Mouse (Mus musculus): Measurements from ENCODE around the gene Ell2. TPM values are rescaled to one million over a fixed set of nuclear protein-coding genes. Genes with fewer than 3 reads are reported as not detected.
A peak's percentile ranks its signal among the peaks of the same experiment; 100 is the strongest.

The Ell2 gene
- polyA plus RNA-seq (2015; fragmentation: Nextera tagmentation; extraction: Ambion mirVana): 4.3 and 4.9 TPM in 2 replicates

DNA sequence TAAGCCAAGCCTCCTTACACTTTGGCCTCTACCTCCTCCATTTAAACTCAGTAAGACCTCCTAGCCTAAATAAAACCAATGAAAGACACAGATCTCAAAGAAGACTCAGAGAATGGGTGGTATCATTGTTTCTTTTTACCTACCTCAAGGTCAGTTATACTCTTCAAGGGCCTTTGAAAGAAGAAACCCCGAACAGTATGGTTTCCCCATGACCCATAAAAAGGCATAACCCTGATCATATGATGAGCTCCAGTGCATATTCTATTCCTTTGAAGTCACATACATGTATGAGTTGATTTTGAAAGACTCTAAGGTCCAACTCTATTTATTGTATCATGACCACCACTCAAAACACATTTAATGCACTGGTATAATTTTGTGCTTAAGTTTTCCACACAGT lies at the start of gene Ell2:
Ell2 (plus strand) TSS at position 301 of the 400 bp plus-strand sequence.
- ATAC-seq: no peak
- 100% methylated on average over 1 of the region's 1 CpGs for WGBS
- peak within 1 kb of the TSS; percentile 53 for H3K27ac ChIP-seq (ENCODE audit: low read length)
- no peaks in the 10 kb centered on the region for H3K27me3 ChIP-seq (replicated peaks; ENCODE audit: control insufficient read depth, insufficient read depth, low read length)
- peak within 1 kb of the TSS; percentile 77 for H3K4me2 ChIP-seq (ENCODE audit: low read depth, low read length)
- no peaks in the 10 kb centered on the region for H3K9me3 ChIP-seq (ENCODE audit: control insufficient read depth, low read length)
- peak within 1 kb of the TSS; percentile 83 for H3K9ac ChIP-seq (ENCODE audit: low read depth, low read length)
- H3K4me3 ChIP-seq (ENCODE audit: low read length): peak within 1 kb of the TSS; percentile 70
- no peaks in the 10 kb centered on the region for H3K36me3 ChIP-seq (ENCODE audit: control insufficient read depth, insufficient read depth, low read length)
- peaks cover 11% of the 10 kb centered on the region for H3K4me1 ChIP-seq (ENCODE audit: control insufficient read depth, insufficient read depth, low read length)

DNA sequence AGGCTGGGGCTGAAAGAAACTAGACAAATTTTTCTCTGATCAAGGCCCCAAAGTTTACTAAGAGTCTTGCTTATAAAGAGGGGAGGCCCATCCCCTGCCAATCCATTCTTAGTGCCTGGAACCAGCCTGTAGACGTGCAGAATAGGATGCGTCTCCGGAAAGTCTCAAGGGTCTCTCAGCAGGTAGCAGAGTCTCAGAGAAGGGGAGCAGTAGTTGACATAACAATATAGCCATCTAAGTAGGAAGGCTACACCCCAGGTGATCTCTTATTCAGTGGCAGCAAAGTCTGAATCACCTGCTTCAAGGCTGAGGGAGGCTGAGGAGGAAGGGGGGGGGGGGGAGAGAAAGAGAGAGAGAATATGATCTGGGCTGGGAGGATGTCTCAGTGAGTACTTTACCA lies 21.1 kb upstream of the Ell2 start:
- ATAC-seq: no peak
- Histone ChIP-seq H3K9me3 (ENCODE audit: control insufficient read depth, low read length) (no peaks in the 10 kb centered on the region), H3K27me3 (replicated peaks; ENCODE audit: control insufficient read depth, insufficient read depth, low read length) (no peaks in the 10 kb centered on the region), H3K36me3 (ENCODE audit: control insufficient read depth, insufficient read depth, low read length) (no peaks in the 10 kb centered on the region), H3K27ac (ENCODE audit: low read length) (no peak overlapping the region), H3K9ac (ENCODE audit: low read depth, low read length) (no peak overlapping the region), H3K4me3 (ENCODE audit: low read length) (no peak overlapping the region), H3K4me2 (ENCODE audit: low read depth, low read length) (no peak overlapping the region), H3K4me1 (ENCODE audit: control insufficient read depth, insufficient read depth, low read length) (no peaks in the 10 kb centered on the region)
- 57% methylated on average over 3 of the region's 3 CpGs for WGBS

DNA sequence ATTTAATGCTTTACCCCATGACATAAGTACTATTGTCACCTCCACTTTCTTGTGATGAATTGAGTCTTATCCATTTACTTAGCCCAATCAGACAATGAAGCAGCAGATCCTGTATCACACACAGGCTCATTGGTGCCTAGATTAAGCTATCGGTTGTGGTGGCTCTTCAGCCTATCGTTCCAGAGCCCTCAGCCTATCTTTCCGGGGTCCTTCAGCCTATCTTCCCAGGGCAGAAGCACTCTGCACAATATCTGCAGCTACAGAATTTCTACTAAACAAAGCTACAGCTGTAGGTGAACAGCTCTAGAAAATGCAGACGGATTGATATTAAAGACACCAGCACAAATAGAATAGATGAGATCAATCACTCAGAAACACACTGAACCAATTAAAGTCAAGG lies 19.6 kb upstream of the Ell2 start:
- Histone ChIP-seq H3K36me3 (ENCODE audit: control insufficient read depth, insufficient read depth, low read length) (no peaks in the 10 kb centered on the region), H3K9me3 (ENCODE audit: control insufficient read depth, low read length) (no peaks in the 10 kb centered on the region), H3K27ac (ENCODE audit: low read length) (no peak overlapping the region), H3K9ac (ENCODE audit: low read depth, low read length) (no peak overlapping the region), H3K4me1 (ENCODE audit: control insufficient read depth, insufficient read depth, low read length) (no peaks in the 10 kb centered on the region), H3K27me3 (replicated peaks; ENCODE audit: control insufficient read depth, insufficient read depth, low read length) (no peaks in the 10 kb centered on the region), H3K4me2 (ENCODE audit: low read depth, low read length) (no peak overlapping the region), H3K4me3 (ENCODE audit: low read length) (no peak overlapping the region)
- WGBS: 84% methylated on average over 4 of the region's 4 CpGs
- ATAC-seq: no peak

DNA sequence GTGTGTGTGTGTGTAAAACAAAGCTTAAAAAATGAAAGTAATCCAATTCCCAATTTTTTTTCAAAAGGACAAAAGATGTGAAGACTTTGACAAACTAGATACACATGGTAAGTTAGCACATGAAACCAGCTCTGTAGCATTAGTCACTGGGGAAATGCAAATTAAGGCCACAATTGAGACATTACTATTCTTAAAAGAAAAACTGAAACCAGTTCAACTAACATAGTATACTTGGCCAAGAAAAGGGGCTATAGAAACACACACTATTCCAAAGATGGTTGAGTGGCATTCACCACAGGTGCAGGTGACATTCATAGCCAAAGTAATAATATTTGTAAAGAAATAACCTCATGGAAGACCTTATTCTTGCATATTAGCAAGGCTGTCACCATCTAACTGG lies 14.9 kb upstream of the Ell2 start:
- no peaks in the 10 kb centered on the region for H3K9me3 ChIP-seq (ENCODE audit: control insufficient read depth, low read length)
- no peaks in the 10 kb centered on the region for H3K36me3 ChIP-seq (ENCODE audit: control insufficient read depth, insufficient read depth, low read length)
- no peak overlapping the region for H3K4me3 ChIP-seq (ENCODE audit: low read length)
- H3K4me2 ChIP-seq (ENCODE audit: low read depth, low read length): no peak overlapping the region
- H3K27me3 ChIP-seq (replicated peaks; ENCODE audit: control insufficient read depth, insufficient read depth, low read length): no peaks in the 10 kb centered on the region
- no peak for ATAC-seq
- no peak overlapping the region for H3K27ac ChIP-seq (ENCODE audit: low read length)
- no peaks in the 10 kb centered on the region for H3K4me1 ChIP-seq (ENCODE audit: control insufficient read depth, insufficient read depth, low read length)
- H3K9ac ChIP-seq (ENCODE audit: low read depth, low read length): no peak overlapping the region

DNA sequence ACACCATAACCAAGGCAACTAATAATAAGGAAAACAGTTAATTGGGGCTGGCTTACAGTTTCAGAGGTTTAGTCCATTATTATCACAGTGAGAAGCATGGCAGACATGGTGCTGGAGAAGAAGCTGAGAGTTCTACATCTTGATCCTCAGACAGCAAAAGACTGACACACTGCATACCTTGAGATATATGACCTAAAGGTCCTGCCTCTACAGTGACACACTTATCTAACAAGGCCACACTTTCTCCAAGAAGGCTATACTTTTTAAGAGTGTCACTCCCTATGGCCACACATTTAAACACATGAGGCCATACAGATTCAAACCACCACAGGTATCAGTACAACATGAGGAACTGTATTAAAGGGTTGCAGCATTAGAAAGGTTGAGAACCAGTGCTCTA lies 13.5 kb upstream of the Ell2 start:
- Histone ChIP-seq H3K4me1 (ENCODE audit: control insufficient read depth, insufficient read depth, low read length) (no peaks in the 10 kb centered on the region), H3K27me3 (replicated peaks; ENCODE audit: control insufficient read depth, insufficient read depth, low read length) (no peaks in the 10 kb centered on the region), H3K36me3 (ENCODE audit: control insufficient read depth, insufficient read depth, low read length) (no peaks in the 10 kb centered on the region), H3K4me2 (ENCODE audit: low read depth, low read length) (no peak overlapping the region), H3K4me3 (ENCODE audit: low read length) (no peak overlapping the region), H3K27ac (ENCODE audit: low read length) (no peak overlapping the region), H3K9me3 (ENCODE audit: control insufficient read depth, low read length) (no peaks in the 10 kb centered on the region), H3K9ac (ENCODE audit: low read depth, low read length) (no peak overlapping the region)
- ATAC-seq: no peak

DNA sequence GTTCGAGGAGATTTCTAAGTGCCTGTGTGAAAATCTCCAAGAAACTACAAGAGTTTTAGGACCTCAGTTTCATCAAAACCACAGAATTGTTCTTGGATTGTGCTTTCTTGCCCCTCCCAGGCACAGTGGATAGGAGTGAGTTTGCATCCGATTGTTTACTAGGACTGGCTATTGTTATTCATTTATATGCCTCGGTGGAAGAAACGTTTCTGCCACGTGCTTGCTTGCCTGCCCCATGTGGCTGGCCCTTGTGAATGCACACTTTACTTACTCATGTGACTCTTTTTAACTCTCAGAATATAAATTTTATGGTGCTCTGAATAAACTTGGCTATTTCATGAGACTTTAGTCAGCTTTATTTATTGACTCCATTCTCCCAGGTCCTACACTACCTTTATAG lies 3.7 kb upstream of the Ell2 start:
- Histone ChIP-seq H3K27ac (ENCODE audit: low read length) (no peak overlapping the region), H3K36me3 (ENCODE audit: control insufficient read depth, insufficient read depth, low read length) (no peaks in the 10 kb centered on the region), H3K4me1 (ENCODE audit: control insufficient read depth, insufficient read depth, low read length) (no peaks in the 10 kb centered on the region), H3K4me2 (ENCODE audit: low read depth, low read length) (no peak overlapping the region), H3K4me3 (ENCODE audit: low read length) (no peak overlapping the region), H3K9ac (ENCODE audit: low read depth, low read length) (no peak overlapping the region), H3K27me3 (replicated peaks; ENCODE audit: control insufficient read depth, insufficient read depth, low read length) (no peaks in the 10 kb centered on the region), H3K9me3 (ENCODE audit: control insufficient read depth, low read length) (no peaks in the 10 kb centered on the region)
- ATAC-seq: no peak
- WGBS: 59% methylated on average over 5 of the region's 5 CpGs

DNA sequence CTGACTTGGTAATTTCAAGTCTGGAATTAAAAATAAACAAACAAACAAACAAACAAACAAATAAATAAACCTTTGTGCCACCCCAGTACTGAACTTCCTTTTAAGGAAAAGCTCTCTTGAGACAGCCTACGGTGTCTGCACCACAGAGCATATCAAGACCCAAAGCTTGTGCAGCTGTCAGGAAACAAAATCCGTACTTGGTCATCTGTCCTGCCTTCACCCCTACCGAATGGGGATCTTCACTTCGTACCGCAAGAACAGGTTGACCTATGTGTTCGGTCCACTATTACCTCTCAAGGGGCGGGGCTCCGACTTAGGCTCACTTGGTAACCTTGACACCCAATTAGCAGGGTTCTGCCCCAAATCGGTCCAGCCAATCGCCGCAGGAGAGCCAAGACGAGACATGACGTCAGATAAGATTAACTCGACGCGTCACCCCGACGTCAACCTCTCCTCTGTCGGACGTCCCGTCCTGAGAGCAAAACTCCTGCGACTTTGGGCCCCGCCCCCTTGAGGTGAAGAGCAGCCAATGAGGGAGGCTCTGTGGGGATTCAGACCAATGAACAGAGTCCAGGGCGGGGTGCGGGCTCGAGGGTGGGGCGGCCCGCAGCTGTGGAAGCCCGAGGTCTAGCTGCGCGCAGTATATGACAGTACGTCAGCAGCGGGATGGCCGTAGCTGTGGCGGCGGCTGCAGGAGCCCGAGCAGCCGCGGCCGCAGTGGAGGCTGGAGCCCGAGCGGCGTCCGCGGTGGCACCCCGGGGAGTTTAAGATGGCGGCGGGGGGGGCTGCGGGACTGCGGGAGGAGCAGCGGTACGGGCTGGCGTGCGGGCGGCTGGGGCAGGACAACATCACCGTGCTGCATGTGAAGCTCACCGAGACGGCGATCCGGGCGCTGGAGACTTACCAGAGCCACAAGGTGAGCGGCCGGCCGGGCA lies 592 bp downstream of the Ell2 start:
- Histone ChIP-seq H3K9ac (ENCODE audit: low read depth, low read length) (peak overlapping the region; percentile 83), H3K27ac (ENCODE audit: low read length) (peak overlapping the region; percentile 53), H3K27me3 (replicated peaks; ENCODE audit: control insufficient read depth, insufficient read depth, low read length) (no peaks in the 10 kb centered on the region), H3K4me2 (ENCODE audit: low read depth, low read length) (peak overlapping the region; percentile 77), H3K4me1 (ENCODE audit: control insufficient read depth, insufficient read depth, low read length) (peaks cover 11% of the 10 kb centered on the region), H3K9me3 (ENCODE audit: control insufficient read depth, low read length) (no peaks in the 10 kb centered on the region), H3K4me3 (ENCODE audit: low read length) (peak overlapping the region; percentile 70), H3K36me3 (ENCODE audit: control insufficient read depth, insufficient read depth, low read length) (no peaks in the 10 kb centered on the region)
- 5% methylated on average over 63 of the region's 64 CpGs for WGBS
- ATAC-seq: peak; percentile 100

DNA sequence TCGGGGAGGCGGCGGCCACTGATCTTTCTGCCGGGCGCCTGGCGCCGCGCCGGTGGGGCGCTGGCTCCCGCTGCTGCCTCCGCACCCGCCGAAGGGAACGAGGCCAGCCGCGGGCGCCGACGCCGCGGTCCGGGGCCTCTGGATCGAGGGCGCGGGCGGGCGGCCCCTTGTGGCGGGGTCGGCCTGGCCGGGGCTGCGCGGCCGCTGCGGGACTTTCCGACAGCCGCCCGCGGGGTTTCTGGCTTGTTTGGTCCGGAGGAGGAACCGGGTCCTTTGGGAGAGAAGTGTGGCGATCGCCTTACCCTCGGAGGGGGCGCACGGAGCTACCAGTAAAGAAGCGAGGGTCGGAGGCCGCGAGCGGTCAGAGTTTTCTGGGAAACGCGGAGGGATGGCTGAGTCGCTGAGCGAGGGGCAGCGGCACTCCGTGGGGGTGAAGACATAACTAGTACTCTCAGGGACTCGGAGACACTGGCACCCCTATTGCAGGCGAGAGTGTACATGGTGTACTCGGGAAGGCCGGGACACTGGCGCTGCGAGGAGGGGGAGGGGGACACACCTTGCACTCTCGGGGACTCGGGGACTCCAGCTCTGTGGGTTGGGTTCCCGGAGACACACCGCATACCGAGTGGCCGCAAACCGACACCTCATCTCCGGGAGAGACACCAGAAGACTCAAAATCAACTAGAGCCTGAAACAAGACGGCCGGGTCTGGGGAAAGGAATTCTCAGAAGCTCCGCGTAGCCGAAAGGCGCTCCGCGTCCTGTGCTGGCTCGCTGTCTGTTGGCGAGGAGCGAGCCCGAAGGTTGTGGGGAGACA lies 1.5 kb downstream of the Ell2 start:
- H3K9me3 ChIP-seq (ENCODE audit: control insufficient read depth, low read length): no peaks in the 10 kb centered on the region
- peak; percentile 83 for ATAC-seq
- peak overlapping the region; percentile 77 for H3K4me2 ChIP-seq (ENCODE audit: low read depth, low read length)
- peak overlapping the region; percentile 70 for H3K4me3 ChIP-seq (ENCODE audit: low read length)
- H3K27ac ChIP-seq (ENCODE audit: low read length): peak overlapping the region; percentile 53
- peaks cover 11% of the 10 kb centered on the region for H3K4me1 ChIP-seq (ENCODE audit: control insufficient read depth, insufficient read depth, low read length)
- no peaks in the 10 kb centered on the region for H3K36me3 ChIP-seq (ENCODE audit: control insufficient read depth, insufficient read depth, low read length)
- WGBS: under 1% methylated on average over 81 of the region's 83 CpGs
- peak overlapping the region; percentile 83 for H3K9ac ChIP-seq (ENCODE audit: low read depth, low read length)
- H3K27me3 ChIP-seq (replicated peaks; ENCODE audit: control insufficient read depth, insufficient read depth, low read length): no peaks in the 10 kb centered on the region

DNA sequence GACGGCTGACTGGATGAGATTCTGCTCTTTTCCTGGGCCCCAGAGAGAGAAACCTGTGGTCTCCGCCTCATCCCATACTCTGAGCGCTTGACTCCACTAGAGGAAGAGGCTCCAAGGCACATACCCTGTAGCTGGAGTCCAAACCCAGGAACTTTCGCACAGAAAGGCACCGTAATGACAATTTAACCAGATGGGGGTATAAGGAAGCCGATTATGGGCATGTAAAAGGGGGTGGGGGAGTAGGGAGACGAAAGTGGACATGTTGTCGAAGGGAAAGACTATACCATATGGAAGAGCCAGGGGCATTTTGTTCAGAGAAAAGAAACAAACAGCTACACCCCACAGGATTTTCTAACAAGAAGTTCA lies 2.1 kb downstream of the Ell2 start:
- no peaks in the 10 kb centered on the region for H3K27me3 ChIP-seq (replicated peaks; ENCODE audit: control insufficient read depth, insufficient read depth, low read length)
- H3K4me3 ChIP-seq (ENCODE audit: low read length): peak overlapping the region; percentile 70
- 0 out of 2 replicates have a peak, but pooled peaks have one; percentile 1 for ATAC-seq
- no peak overlapping the region for H3K27ac ChIP-seq (ENCODE audit: low read length)
- no peaks in the 10 kb centered on the region for H3K36me3 ChIP-seq (ENCODE audit: control insufficient read depth, insufficient read depth, low read length)
- H3K9ac ChIP-seq (ENCODE audit: low read depth, low read length): peak overlapping the region; percentile 83
- H3K4me1 ChIP-seq (ENCODE audit: control insufficient read depth, insufficient read depth, low read length): peaks cover 11% of the 10 kb centered on the region
- 15% methylated on average over 8 of the region's 8 CpGs for WGBS
- peak overlapping the region; percentile 77 for H3K4me2 ChIP-seq (ENCODE audit: low read depth, low read length)
- no peaks in the 10 kb centered on the region for H3K9me3 ChIP-seq (ENCODE audit: control insufficient read depth, low read length)

Data from intestine, embryonic 16.5 days (tissue).